Mouse (Mus musculus): ENCODE data around the gene Rbp4. TPM values are rescaled to one million over a fixed set of nuclear protein-coding genes. Genes with fewer than 3 reads are reported as not detected.

Rbp4 gene
- polyA plus RNA-seq, 1 experiment from 2014 or later: 1.1 TPM

DNA sequence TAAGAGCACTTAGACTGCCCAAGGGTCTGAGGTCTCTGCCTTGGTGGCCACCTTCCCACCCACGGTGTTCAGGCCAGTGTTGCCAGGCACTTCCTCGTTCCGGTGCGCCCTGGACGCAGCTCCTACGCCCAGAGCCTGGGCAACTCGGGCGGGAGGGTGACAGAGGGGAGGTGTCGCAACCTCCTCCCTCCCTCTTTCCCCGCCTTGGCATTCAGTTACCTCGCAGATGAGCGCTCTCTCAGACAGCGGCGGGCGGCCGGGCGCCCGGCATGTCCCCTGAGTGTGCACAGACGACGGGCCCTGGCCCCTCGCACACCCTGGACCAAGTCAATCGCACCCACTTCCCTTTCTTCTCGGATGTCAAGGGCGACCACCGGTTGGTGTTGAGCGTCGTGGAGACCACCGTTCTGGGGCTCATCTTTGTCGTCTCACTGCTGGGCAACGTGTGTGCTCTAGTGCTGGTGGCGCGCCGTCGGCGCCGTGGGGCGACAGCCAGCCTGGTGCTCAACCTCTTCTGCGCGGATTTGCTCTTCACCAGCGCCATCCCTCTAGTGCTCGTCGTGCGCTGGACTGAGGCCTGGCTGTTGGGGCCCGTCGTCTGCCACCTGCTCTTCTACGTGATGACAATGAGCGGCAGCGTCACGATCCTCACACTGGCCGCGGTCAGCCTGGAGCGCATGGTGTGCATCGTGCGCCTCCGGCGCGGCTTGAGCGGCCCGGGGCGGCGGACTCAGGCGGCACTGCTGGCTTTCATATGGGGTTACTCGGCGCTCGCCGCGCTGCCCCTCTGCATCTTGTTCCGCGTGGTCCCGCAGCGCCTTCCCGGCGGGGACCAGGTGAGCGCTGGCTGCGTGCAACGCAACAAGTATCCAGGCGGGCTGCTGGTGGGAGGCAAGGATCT, 28.0 kb downstream of the Rbp4 start, which contains the start of gene Ffar4:
Ffar4 (plus strand) TSS at position 214 of the 901 bp plus-strand sequence.
- Histone ChIP-seq H3K36me3 (ENCODE audit: control insufficient read depth, insufficient read depth, low read length) (no peaks in the 10 kb centered on the region), H3K4me2 (ENCODE audit: low read depth, low read length, severe bottlenecking) (peak within 1 kb of the TSS; percentile 45), H3K9ac (ENCODE audit: low read length) (no peak within 1 kb of the TSS), H3K9me3 (ENCODE audit: control insufficient read depth, low read length) (no peaks in the 10 kb centered on the region), H3K4me3 (ENCODE audit: low read depth, low read length) (peak within 1 kb of the TSS; percentile 18), H3K27me3 (ENCODE audit: control insufficient read depth, insufficient read depth, low read length) (peaks cover 33% of the 10 kb centered on the region), H3K27ac (ENCODE audit: low read depth, low read length) (no peak within 1 kb of the TSS), H3K4me1 (replicated peaks; ENCODE audit: control insufficient read depth, insufficient read depth, low read length) (0 out of 2 replicates have a peak, but pooled peaks cover 2% of the 10 kb centered on the region)
- ATAC-seq (replicated peaks; ENCODE audit: low FRiP score) (no peak), DNase-seq (ENCODE audit: low spot score) (peak; percentile 58)
- WGBS: under 1% methylated on average over 77 of the region's 77 CpGs

GRCm38 (mm10) chr19:38096231-38096630, 28.9 kb downstream of the Rbp4 start:
- Histone ChIP-seq H3K4me2 (ENCODE audit: low read depth, low read length, severe bottlenecking) (no peak overlapping the region), H3K4me3 (ENCODE audit: low read depth, low read length) (no peak overlapping the region), H3K4me1 (replicated peaks; ENCODE audit: control insufficient read depth, insufficient read depth, low read length) (0 out of 2 replicates have a peak, but pooled peaks cover 2% of the 10 kb centered on the region), H3K27me3 (ENCODE audit: control insufficient read depth, insufficient read depth, low read length) (peaks cover 33% of the 10 kb centered on the region), H3K9ac (ENCODE audit: low read length) (no peak overlapping the region), H3K9me3 (ENCODE audit: control insufficient read depth, low read length) (no peaks in the 10 kb centered on the region), H3K36me3 (ENCODE audit: control insufficient read depth, insufficient read depth, low read length) (no peaks in the 10 kb centered on the region), H3K27ac (ENCODE audit: low read depth, low read length) (no peak overlapping the region)
- WGBS: 13% methylated on average over 4 of the region's 4 CpGs
- ATAC-seq (replicated peaks; ENCODE audit: low FRiP score): no peak
- DNase-seq (ENCODE audit: low spot score): no peak

DNA sequence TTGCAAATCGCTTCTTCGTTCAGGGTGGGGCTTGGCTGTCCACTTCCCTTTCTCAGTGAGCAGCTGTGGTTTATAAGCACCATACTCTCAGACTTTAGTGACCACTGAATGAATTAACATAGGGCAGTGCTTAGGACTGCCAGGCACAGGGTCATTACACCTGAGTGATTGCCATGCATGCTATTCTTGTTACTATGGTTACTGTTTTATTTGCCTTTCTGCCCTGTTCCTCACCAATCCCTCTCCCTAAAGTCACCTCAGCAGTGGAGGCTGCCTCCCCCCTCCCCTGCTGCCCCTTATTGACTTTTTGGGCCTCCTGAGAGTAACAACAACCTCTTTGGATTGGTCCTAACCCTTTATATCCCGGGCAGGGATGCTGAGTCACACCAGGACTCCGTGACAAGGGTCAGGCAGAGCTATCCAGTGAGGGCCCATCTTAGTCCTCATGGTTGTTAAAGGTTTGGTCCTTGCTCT, 33.5 kb downstream of the Rbp4 start:
- H3K4me2 ChIP-seq (ENCODE audit: low read depth, low read length, severe bottlenecking): no peak overlapping the region
- no peaks in the 10 kb centered on the region for H3K4me1 ChIP-seq (replicated peaks; ENCODE audit: control insufficient read depth, insufficient read depth, low read length)
- DNase-seq (ENCODE audit: low spot score): no peak
- ATAC-seq (replicated peaks; ENCODE audit: low FRiP score): no peak
- no peak overlapping the region for H3K4me3 ChIP-seq (ENCODE audit: low read depth, low read length)
- no peaks in the 10 kb centered on the region for H3K36me3 ChIP-seq (ENCODE audit: control insufficient read depth, insufficient read depth, low read length)
- 60% methylated on average over 4 of the region's 4 CpGs for WGBS
- no peak overlapping the region for H3K27ac ChIP-seq (ENCODE audit: low read depth, low read length)
- no peaks in the 10 kb centered on the region for H3K9me3 ChIP-seq (ENCODE audit: control insufficient read depth, low read length)
- peaks cover 9% of the 10 kb centered on the region for H3K27me3 ChIP-seq (ENCODE audit: control insufficient read depth, insufficient read depth, low read length)
- H3K9ac ChIP-seq (ENCODE audit: low read length): no peak overlapping the region

GRCm38 (mm10) chr19:38089358-38089757, 35.7 kb downstream of the Rbp4 start:
- Histone ChIP-seq H3K4me3 (ENCODE audit: low read depth, low read length) (no peak overlapping the region), H3K4me1 (replicated peaks; ENCODE audit: control insufficient read depth, insufficient read depth, low read length) (no peaks in the 10 kb centered on the region), H3K4me2 (ENCODE audit: low read depth, low read length, severe bottlenecking) (no peak overlapping the region), H3K9ac (ENCODE audit: low read length) (no peak overlapping the region), H3K27me3 (ENCODE audit: control insufficient read depth, insufficient read depth, low read length) (no peaks in the 10 kb centered on the region), H3K27ac (ENCODE audit: low read depth, low read length) (no peak overlapping the region), H3K9me3 (ENCODE audit: control insufficient read depth, low read length) (no peaks in the 10 kb centered on the region), H3K36me3 (ENCODE audit: control insufficient read depth, insufficient read depth, low read length) (no peaks in the 10 kb centered on the region)
- DNase-seq (ENCODE audit: low spot score) (no peak), ATAC-seq (replicated peaks; ENCODE audit: low FRiP score) (no peak)
- 84% methylated on average over 8 of the region's 8 CpGs for WGBS

GRCm38 (mm10) chr19:38086948-38087551, 38.0 kb downstream of the Rbp4 start:
- ATAC-seq (replicated peaks; ENCODE audit: low FRiP score): no peak
- H3K4me3 ChIP-seq (ENCODE audit: low read depth, low read length): no peak overlapping the region

GRCm38 (mm10) chr19:38085841-38086240, 39.2 kb downstream of the Rbp4 start:
- H3K4me1 ChIP-seq (replicated peaks; ENCODE audit: control insufficient read depth, insufficient read depth, low read length): no peaks in the 10 kb centered on the region
- 90% methylated on average over 4 of the region's 4 CpGs for WGBS
- H3K9ac ChIP-seq (ENCODE audit: low read length): no peak overlapping the region
- no peaks in the 10 kb centered on the region for H3K36me3 ChIP-seq (ENCODE audit: control insufficient read depth, insufficient read depth, low read length)
- H3K27ac ChIP-seq (ENCODE audit: low read depth, low read length): no peak overlapping the region
- no peak for ATAC-seq (replicated peaks; ENCODE audit: low FRiP score)
- no peaks in the 10 kb centered on the region for H3K27me3 ChIP-seq (ENCODE audit: control insufficient read depth, insufficient read depth, low read length)
- H3K4me3 ChIP-seq (ENCODE audit: low read depth, low read length): no peak overlapping the region
- no peak for DNase-seq (ENCODE audit: low spot score)
- no peak overlapping the region for H3K4me2 ChIP-seq (ENCODE audit: low read depth, low read length, severe bottlenecking)
- H3K9me3 ChIP-seq (ENCODE audit: control insufficient read depth, low read length): no peaks in the 10 kb centered on the region

More at GRCm38 (mm10) chr19:38086948-38087551, 38.0 kb downstream of the Rbp4 start:
- H3K27ac ChIP-seq (ENCODE audit: low read depth, low read length): no peak overlapping the region
- no peaks in the 10 kb centered on the region for H3K36me3 ChIP-seq (ENCODE audit: control insufficient read depth, insufficient read depth, low read length)
- no peaks in the 10 kb centered on the region for H3K27me3 ChIP-seq (ENCODE audit: control insufficient read depth, insufficient read depth, low read length)
- H3K9ac ChIP-seq (ENCODE audit: low read length): no peak overlapping the region
- no peak overlapping the region for H3K4me2 ChIP-seq (ENCODE audit: low read depth, low read length, severe bottlenecking)
- no peaks in the 10 kb centered on the region for H3K4me1 ChIP-seq (replicated peaks; ENCODE audit: control insufficient read depth, insufficient read depth, low read length)
- DNase-seq (ENCODE audit: low spot score): no peak
- no peaks in the 10 kb centered on the region for H3K9me3 ChIP-seq (ENCODE audit: control insufficient read depth, low read length)
- whole genome bisulfite sequencing: 69% methylated on average over 11 of the region's 11 CpGs

DNA sequence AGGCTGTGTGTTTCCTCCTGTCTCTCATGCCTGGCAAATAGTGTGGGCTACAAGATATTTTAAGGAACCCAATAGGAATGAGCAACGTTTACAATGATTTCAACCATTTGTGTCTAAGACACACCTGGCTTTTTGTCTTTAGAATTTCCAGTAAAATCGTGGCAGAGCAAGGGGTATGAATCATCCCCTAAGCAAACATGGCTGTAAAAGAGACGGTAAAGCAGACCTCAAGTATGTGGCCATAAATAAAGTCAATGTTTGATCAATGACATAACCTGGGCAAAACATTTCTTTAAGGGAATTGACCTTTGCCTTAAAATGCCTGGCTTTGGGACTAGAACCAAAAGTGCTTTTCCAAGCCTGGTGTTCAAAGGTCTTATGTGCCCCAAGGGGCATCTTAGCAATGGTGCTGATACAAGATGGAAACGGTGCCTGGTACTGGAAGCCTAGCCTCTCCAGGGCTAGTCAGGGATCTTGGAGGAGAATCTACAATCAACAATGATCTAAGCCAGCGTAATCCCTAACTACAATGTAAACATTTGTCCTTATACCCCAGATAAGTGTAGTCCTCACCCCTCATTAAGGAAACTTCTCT, 42.1 kb downstream of the Rbp4 start:
- ATAC-seq (replicated peaks; ENCODE audit: low FRiP score) (no peak), DNase-seq (ENCODE audit: low spot score) (no peak)
- Histone ChIP-seq H3K27ac (ENCODE audit: low read depth, low read length) (no peak overlapping the region), H3K36me3 (ENCODE audit: control insufficient read depth, insufficient read depth, low read length) (no peaks in the 10 kb centered on the region), H3K4me2 (ENCODE audit: low read depth, low read length, severe bottlenecking) (no peak overlapping the region), H3K4me3 (ENCODE audit: low read depth, low read length) (no peak overlapping the region), H3K27me3 (ENCODE audit: control insufficient read depth, insufficient read depth, low read length) (no peaks in the 10 kb centered on the region), H3K9ac (ENCODE audit: low read length) (no peak overlapping the region), H3K9me3 (ENCODE audit: control insufficient read depth, low read length) (no peaks in the 10 kb centered on the region), H3K4me1 (replicated peaks; ENCODE audit: control insufficient read depth, insufficient read depth, low read length) (no peaks in the 10 kb centered on the region)
- WGBS: 78% methylated on average over 5 of the region's 5 CpGs

DNA sequence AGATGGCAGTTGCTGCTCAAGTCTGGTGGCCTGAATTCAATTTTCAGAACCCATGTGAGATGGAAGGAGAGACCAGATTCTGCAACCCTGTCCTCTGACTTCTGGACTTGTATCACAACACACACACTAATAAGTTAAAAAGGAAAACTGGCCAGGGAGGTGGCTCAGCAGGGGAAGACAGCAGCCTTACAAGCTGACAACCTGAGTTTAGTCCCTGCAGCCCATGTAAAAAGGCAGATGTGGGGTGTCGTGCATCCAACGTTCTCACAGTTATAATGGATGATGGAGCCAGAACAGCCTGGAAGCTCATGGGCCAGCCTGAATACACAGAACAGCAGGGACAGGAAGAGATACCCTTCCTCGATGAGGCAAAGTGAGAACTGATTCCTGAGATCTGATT, 43.7 kb downstream of the Rbp4 start:
- Histone ChIP-seq H3K27me3 (ENCODE audit: control insufficient read depth, insufficient read depth, low read length) (no peaks in the 10 kb centered on the region), H3K9me3 (ENCODE audit: control insufficient read depth, low read length) (no peaks in the 10 kb centered on the region), H3K4me3 (ENCODE audit: low read depth, low read length) (no peak overlapping the region), H3K4me2 (ENCODE audit: low read depth, low read length, severe bottlenecking) (no peak overlapping the region), H3K36me3 (ENCODE audit: control insufficient read depth, insufficient read depth, low read length) (no peaks in the 10 kb centered on the region), H3K4me1 (replicated peaks; ENCODE audit: control insufficient read depth, insufficient read depth, low read length) (no peaks in the 10 kb centered on the region), H3K27ac (ENCODE audit: low read depth, low read length) (no peak overlapping the region), H3K9ac (ENCODE audit: low read length) (no peak overlapping the region)
- no peak for ATAC-seq (replicated peaks; ENCODE audit: low FRiP score)
- WGBS: 90% methylated on average over 3 of the region's 3 CpGs
- DNase-seq (ENCODE audit: low spot score): no peak

Data from forebrain, embryonic 11.5 days (tissue).